Mouse (Mus musculus) C2C12 (cell line): ENCODE measurements around the gene Cfap99.

ENCODE experiments used
- CEBPB ChIP-seq: IDR thresholded peaks from one replicate; pipeline ENCODE4 v1.6.1; 2011; ENCODE audit warnings: low read depth, mild to moderate bottlenecking, control low read depth, moderate library complexity
- CTCF ChIP-seq: IDR thresholded peaks from one replicate; pipeline ENCODE4 v1.5.1; 2011; ENCODE audit not compliant: control insufficient read depth, insufficient read depth, insufficient read length
- FOSL1 ChIP-seq: IDR thresholded peaks from one replicate; pipeline ENCODE4 v1.8.0; 2011; ENCODE audit warnings: mild to moderate bottlenecking, low read length; ENCODE audit not compliant: poor library complexity, insufficient read depth, severe bottlenecking
- MAX ChIP-seq: IDR thresholded peaks from one replicate; pipeline ENCODE4 v1.6.1; 2011; ENCODE audit warnings: mild to moderate bottlenecking, control low read depth
- MYOD1 ChIP-seq: IDR thresholded peaks from one replicate; pipeline ENCODE4 v1.6.1; 2011; ENCODE audit warnings: low read depth; ENCODE audit not compliant: control insufficient read depth, insufficient read length
- MYOG ChIP-seq: IDR thresholded peaks from one replicate; pipeline ENCODE4 v1.6.1; 2011; ENCODE audit not compliant: control insufficient read depth, insufficient read length; ENCODE audit errors: extremely low read depth
- USF1 ChIP-seq: IDR thresholded peaks from one replicate; pipeline ENCODE4 v1.6.1; 2011; ENCODE audit warnings: low read depth, mild to moderate bottlenecking, control low read depth, moderate library complexity

- TF ChIP-seq CTCF (no peak), FOSL1 (no peak), MAX (no peak), USF1 (no peak), CEBPB (no peak), MYOG (no peak), MYOD1 (no peak)
Measured at GRCm38 (mm10) chr5:34266065-34266464, 22.3 kb upstream of the Cfap99 start.
